Mouse (Mus musculus) spleen, postnatal 36 days (tissue): ENCODE results near the gene Npr1.

ENCODE experiments used
- DNase-seq, 2 experiments: peaks; one replicate each; pipeline ENCODE4 v3.0.0; 2022; ENCODE audit warnings: low spot score in 2 of 2, mixed read lengths in 1 of 2

The Npr1 gene

GRCm38 (mm10) chr3:90475831-90476611, 10.4 kb upstream of the Npr1 start, which contains the start of gene Ilf2:
TSS of gene Ilf2 (plus strand) at chr3:90476126.
- DNase-seq: peak; percentile 93 to 95

GRCm38 (mm10) chr3:90475151-90475830, 9.6 kb upstream of the Npr1 start:
- no peak for DNase-seq

- DNase-seq: peak; percentile 73
Observed at GRCm38 (mm10) chr3:90472213-90472612, 6.5 kb upstream of the Npr1 start.

- no peak for DNase-seq
Observed at GRCm38 (mm10) chr3:90467618-90468300, 2.1 kb upstream of the Npr1 start.

GRCm38 (mm10) chr3:90466311-90466766, 673 bp upstream of the Npr1 start:
- DNase-seq: no peak

GRCm38 (mm10) chr3:90465081-90465685, 483 bp downstream of the Npr1 start:
- DNase-seq: no peak

GRCm38 (mm10) chr3:90464552-90465080, 1.1 kb downstream of the Npr1 start:
- DNase-seq: no peak

GRCm38 (mm10) chr3:90462579-90462978, 3.1 kb downstream of the Npr1 start:
- DNase-seq: no peak

- no peak for DNase-seq
Observed at GRCm38 (mm10) chr3:90461935-90462334, 3.7 kb downstream of the Npr1 start.

- no peak for DNase-seq
Observed at GRCm38 (mm10) chr3:90460315-90460714, 5.4 kb downstream of the Npr1 start.

GRCm38 (mm10) chr3:90459727-90460126, 5.9 kb downstream of the Npr1 start:
- DNase-seq: no peak

- no peak for DNase-seq
Observed at GRCm38 (mm10) chr3:90454931-90455330, 10.7 kb downstream of the Npr1 start.

GRCm38 (mm10) chr3:90451396-90452095, 14.1 kb downstream of the Npr1 start:
- DNase-seq: no peak

- no peak for DNase-seq
Observed at GRCm38 (mm10) chr3:90450874-90451273, 14.8 kb downstream of the Npr1 start.

GRCm38 (mm10) chr3:90448626-90449025, 17.0 kb downstream of the Npr1 start:
- no peak for DNase-seq

GRCm38 (mm10) chr3:90447123-90447494, 18.6 kb downstream of the Npr1 start:
- DNase-seq: no peak

GRCm38 (mm10) chr3:90446389-90447122, 19.1 kb downstream of the Npr1 start:
- DNase-seq: peak; percentile 46 to 49

GRCm38 (mm10) chr3:90445417-90446200, 20.1 kb downstream of the Npr1 start:
- DNase-seq: no peak

- DNase-seq: no peak
Observed at GRCm38 (mm10) chr3:90443977-90444376, 21.7 kb downstream of the Npr1 start.

- no peak for DNase-seq
Observed at GRCm38 (mm10) chr3:90440756-90441155, 24.9 kb downstream of the Npr1 start.
